Mouse (Mus musculus) stomach, embryonic 14.5 days (tissue): ENCODE data around the gene Insc. TPM values are rescaled to one million over a fixed set of nuclear protein-coding genes. Genes with fewer than 3 reads are reported as not detected.

Source experiments
- ATAC-seq: fragments of 200-750 bp; cut with Nextera tagmentation; 2 replicates; pipeline ENCODE4 v1.8.0; 2017; ENCODE audit warnings: low read depth, moderate TSS enrichment; ENCODE audit not compliant: insufficient number of reproducible peaks, insufficient read depth, low FRiP score
- H3K27ac ChIP-seq: fragments of 300-500 bp; sonication (generic); 2 replicates; pipeline ENCODE4 v1.5.1; 2014; ENCODE audit warnings: mild to moderate bottlenecking, low read length, moderate library complexity, mixed read lengths
- H3K27me3 ChIP-seq: fragments of 300-500 bp; sonication (generic); 2 replicates; pipeline ENCODE4 v1.6.1; 2014; ENCODE audit warnings: low read length, control low read depth, mixed read lengths; ENCODE audit not compliant: control insufficient read depth, insufficient read depth
- H3K36me3 ChIP-seq: fragments of 300-500 bp; sonication (generic); 2 replicates; pipeline ENCODE4 v1.6.1; 2014; ENCODE audit warnings: mild to moderate bottlenecking, control low read depth, low read length, moderate library complexity, mixed read lengths; ENCODE audit not compliant: control insufficient read depth, insufficient read depth
- H3K4me1 ChIP-seq: fragments of 300-500 bp; sonication (generic); 2 replicates; pipeline ENCODE4 v1.6.1; 2014; ENCODE audit warnings: low read length, control low read depth, mixed read lengths; ENCODE audit not compliant: control insufficient read depth, insufficient read depth
- H3K4me2 ChIP-seq: fragments of 300-500 bp; sonication (generic); replicated peaks from 2 replicates; pipeline ENCODE4 v1.6.1; 2014; ENCODE audit warnings: low read depth, low read length, control low read depth
- H3K4me3 ChIP-seq: fragments of 300-500 bp; sonication (generic); 2 replicates; pipeline ENCODE4 v1.5.1; 2014; ENCODE audit warnings: low read depth, low read length, control low read depth
- H3K9ac ChIP-seq: fragments of 300-500 bp; sonication (generic); replicated peaks from 2 replicates; pipeline ENCODE4 v1.6.1; 2014; ENCODE audit warnings: low read depth, mild to moderate bottlenecking, control low read depth, low read length, moderate library complexity, mixed read lengths
- H3K9me3 ChIP-seq: fragments of 300-500 bp; sonication (generic); 2 replicates; pipeline ENCODE4 v1.6.1; 2016; ENCODE audit warnings: low read depth, low read length, control low read depth; ENCODE audit not compliant: control insufficient read depth
- WGBS: fragments of 180-500 bp; shearing (Covaris S2); extraction: QIAGEN DNeasy Blood & Tissue Kit; methylation state at CpG from one replicate; pipeline ENCODE4 v1.1.7; 2014; 5-methylcytosine and 5-hydroxymethylcytosine counted together
- polyA plus RNA-seq: library from polyadenylated mRNA; unstranded; fragments of >200 nt; fragmentation: Nextera tagmentation; extraction: Ambion mirVana; gene quantifications from 2 replicates; pipeline ENCODE4 v1.2.1, GENCODE M21; 2014

Gene Insc
- polyA plus RNA-seq, 1 experiment from 2014 or later: 18.1 TPM

DNA sequence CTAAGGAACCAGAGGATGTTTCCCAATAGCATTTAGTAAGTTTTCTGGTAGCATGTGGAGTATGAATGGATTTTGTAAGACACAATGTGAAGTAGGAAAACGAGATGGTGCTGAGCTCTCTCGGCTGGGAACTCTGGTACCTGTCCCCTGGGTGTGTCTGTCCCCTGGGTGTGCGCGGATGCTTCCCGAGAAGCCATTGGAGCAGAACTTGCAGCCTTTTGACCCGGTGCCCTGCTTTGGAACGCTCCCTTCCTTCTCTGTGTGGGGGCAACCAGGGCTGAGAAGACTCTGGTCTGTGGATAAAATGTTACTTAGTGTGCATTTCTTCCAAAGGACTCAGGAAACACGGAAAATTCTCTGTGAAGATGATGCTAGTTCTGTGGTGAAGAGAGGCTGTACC lies 75.3 kb downstream of the Insc start:
- Histone ChIP-seq H3K27ac (no peak overlapping the region), H3K4me3 (no peak overlapping the region), H3K9me3 (no peaks in the 10 kb centered on the region), H3K4me2 (no peak overlapping the region), H3K27me3 (no peaks in the 10 kb centered on the region), H3K9ac (no peak overlapping the region), H3K4me1 (no peaks in the 10 kb centered on the region), H3K36me3 (no peaks in the 10 kb centered on the region)
- 75% methylated on average over 8 of the region's 8 CpGs for WGBS
- no peak for ATAC-seq

DNA sequence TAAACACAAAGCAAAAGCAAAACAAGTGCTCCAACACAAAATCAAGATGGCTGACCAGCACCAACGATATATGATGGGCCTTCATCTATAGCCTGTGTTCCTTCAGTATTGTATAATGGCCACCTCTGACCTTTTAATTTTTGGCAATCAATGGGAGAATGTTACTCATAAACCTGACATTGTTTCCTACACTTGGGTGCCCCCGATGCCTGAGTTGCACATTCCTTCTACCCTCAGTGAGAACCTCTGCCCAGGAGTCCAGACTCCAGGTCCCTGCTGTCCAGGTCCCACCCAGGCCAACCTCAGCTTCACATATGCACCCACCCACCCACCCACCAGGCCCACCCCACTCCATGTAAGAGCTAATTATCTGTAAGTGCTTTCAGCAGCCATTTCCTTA lies 79.2 kb downstream of the Insc start:
- no peak for ATAC-seq
- WGBS: 89% methylated on average over 2 of the region's 2 CpGs
- Histone ChIP-seq H3K9ac (no peak overlapping the region), H3K4me2 (no peak overlapping the region), H3K27ac (no peak overlapping the region), H3K27me3 (no peaks in the 10 kb centered on the region), H3K4me1 (no peaks in the 10 kb centered on the region), H3K4me3 (no peak overlapping the region), H3K36me3 (no peaks in the 10 kb centered on the region), H3K9me3 (no peaks in the 10 kb centered on the region)

DNA sequence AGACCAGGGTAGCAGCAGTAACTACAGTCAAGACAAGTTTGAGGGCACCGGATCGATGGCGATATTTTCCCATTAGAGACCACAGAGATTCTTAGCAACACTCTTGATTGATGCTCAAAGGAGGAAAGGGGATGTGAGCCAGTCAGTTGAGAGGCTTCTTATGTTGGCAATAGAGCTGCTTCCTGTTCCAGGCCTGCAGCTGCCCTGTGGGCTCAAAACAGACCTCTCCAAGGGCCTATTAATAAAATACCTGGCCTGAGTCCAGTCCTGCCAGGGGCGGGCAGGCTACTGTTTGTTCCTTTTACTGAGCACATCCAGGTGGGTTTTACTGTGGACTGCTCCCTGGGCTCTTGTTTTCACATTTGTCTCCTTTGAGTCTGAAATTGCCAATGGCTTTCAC lies 83.9 kb downstream of the Insc start:
- no peak for ATAC-seq
- H3K9ac ChIP-seq: no peak overlapping the region
- no peaks in the 10 kb centered on the region for H3K27me3 ChIP-seq
- H3K27ac ChIP-seq: no peak overlapping the region
- H3K4me3 ChIP-seq: no peak overlapping the region
- WGBS: 37% methylated on average over 4 of the region's 4 CpGs
- no peaks in the 10 kb centered on the region for H3K9me3 ChIP-seq
- H3K4me2 ChIP-seq: no peak overlapping the region
- no peaks in the 10 kb centered on the region for H3K36me3 ChIP-seq
- H3K4me1 ChIP-seq: no peaks in the 10 kb centered on the region

DNA sequence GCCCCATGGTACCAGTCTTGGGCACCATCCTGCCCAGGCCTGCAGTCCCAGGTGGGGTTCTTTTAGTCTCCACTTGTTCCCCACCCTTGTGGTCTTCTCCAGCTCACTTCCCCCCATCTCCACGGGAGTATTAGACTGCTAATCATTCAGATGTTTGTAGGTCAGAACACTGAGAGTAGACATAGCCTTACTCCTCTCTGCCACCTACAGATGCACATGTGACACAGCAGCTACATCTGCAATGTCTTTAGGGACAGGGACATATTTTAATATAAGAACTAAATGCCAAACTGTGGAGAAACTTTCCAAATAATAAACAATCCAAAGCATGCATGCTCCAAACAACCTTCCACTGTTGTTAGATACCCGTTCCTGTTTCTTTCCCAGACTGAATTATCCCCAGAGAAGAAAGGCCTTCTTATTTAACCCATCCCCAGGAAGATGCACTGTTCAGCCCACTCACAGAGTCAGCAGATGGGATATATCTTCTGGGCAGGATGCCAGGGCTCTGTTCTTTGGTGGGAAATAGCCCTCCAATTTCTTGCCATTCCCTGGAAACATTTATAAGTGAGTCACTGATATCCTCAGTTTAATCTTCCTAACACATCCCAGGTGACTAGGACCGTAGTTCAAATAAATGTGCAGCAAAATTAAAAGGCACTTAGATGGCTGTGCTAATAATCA lies 88.9 kb downstream of the Insc start:
- WGBS: 43% methylated on average over 3 of the region's 3 CpGs

DNA sequence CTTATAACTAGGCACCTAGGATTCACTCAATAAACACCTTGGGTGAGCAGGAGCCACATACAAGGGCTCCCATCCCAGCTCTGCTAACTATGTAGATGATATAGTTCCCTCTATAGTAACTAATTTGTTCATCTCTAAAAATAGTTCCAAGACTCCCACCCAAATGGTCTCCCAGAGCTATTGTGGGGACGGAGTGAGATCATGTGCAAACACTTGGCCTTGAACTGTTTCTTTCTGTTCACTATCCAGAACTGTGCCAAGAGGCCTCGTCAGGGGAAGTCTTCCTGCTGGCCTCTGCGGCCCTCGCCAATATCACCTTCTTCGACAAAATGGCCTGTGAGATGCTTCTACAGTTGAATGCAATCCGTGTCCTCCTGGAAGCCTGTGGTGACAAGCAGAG lies 91.0 kb downstream of the Insc start:
- 83% methylated on average over 6 of the region's 6 CpGs for WGBS
- ATAC-seq: no peak
- H3K36me3 ChIP-seq: no peaks in the 10 kb centered on the region
- no peak overlapping the region for H3K27ac ChIP-seq
- H3K9me3 ChIP-seq: no peaks in the 10 kb centered on the region
- no peak overlapping the region for H3K4me2 ChIP-seq
- H3K4me1 ChIP-seq: no peaks in the 10 kb centered on the region
- H3K27me3 ChIP-seq: no peaks in the 10 kb centered on the region
- no peak overlapping the region for H3K4me3 ChIP-seq
- no peak overlapping the region for H3K9ac ChIP-seq

More for the DNA sequence above, 88.9 kb downstream of the Insc start:
- Histone ChIP-seq H3K27me3 (no peaks in the 10 kb centered on the region), H3K4me3 (no peak overlapping the region), H3K36me3 (no peaks in the 10 kb centered on the region), H3K4me2 (no peak overlapping the region), H3K9ac (no peak overlapping the region), H3K4me1 (no peaks in the 10 kb centered on the region), H3K27ac (no peak overlapping the region), H3K9me3 (no peaks in the 10 kb centered on the region)
- ATAC-seq: no peak

DNA sequence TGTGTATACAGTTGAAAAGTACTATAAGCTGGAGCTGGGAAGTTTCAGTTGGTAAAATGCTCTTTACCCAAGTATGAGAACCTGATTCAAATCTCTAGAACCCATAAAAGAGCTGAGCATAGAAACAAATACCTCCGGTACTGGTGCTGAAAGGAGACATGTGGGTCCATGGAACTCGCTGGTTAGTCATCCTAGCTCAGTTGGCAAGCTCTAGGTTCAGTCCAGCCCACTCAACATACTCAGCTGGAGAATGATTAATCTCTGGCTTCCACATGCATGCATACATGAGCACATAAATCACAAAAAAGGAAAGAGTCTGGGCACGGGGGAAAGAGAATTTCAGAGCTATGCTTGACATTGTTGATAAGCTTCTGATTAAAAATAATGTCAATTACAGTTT lies 93.8 kb downstream of the Insc start:
- Histone ChIP-seq H3K27ac (no peak overlapping the region), H3K4me2 (no peak overlapping the region), H3K4me1 (0 out of 2 replicates have a peak, but pooled peaks cover 4% of the 10 kb centered on the region), H3K27me3 (no peaks in the 10 kb centered on the region), H3K36me3 (no peaks in the 10 kb centered on the region), H3K4me3 (no peak overlapping the region), H3K9ac (no peak overlapping the region), H3K9me3 (no peaks in the 10 kb centered on the region)
- 60% methylated on average over 3 of the region's 3 CpGs for WGBS
- ATAC-seq: no peak

DNA sequence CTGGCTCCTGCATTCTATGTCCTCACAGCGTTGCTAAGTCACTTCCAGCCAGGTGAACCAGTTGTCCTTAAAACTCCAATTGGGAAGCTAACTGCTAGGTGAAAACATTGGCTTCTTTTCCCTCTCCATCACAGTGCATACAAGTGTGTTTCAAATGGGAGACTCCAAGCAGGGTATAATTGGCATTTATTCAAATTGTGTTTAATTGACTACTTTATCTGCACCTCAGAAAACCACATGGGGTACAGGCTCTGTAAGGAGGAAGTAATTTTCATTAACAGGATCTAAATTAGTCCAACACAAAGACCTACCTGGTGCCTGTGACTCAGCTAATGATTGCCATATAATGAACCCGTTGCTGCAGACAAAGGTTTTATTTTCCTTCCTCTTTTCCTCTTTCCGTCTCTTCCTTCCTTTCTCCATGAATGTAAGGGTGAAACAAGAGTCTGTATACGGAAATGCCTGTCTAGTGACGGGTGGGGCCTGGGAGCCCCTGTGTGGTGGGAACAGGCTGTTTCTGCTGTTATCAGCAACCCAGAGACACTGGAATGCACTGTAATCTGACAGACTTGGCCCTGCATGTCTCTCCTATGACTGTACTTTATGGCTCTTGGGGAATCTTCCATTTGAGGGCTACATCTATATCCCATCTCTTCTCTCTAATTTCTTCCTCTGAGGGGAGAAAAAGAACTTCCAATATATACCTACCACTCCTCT lies 96.7 kb downstream of the Insc start:
- no peak overlapping the region for H3K9ac ChIP-seq
- no peaks in the 10 kb centered on the region for H3K27me3 ChIP-seq
- no peak overlapping the region for H3K4me2 ChIP-seq
- H3K9me3 ChIP-seq: no peaks in the 10 kb centered on the region
- no peak for ATAC-seq
- no peak overlapping the region for H3K27ac ChIP-seq
- whole genome bisulfite sequencing: 64% methylated on average over 5 of the region's 5 CpGs
- no peaks in the 10 kb centered on the region for H3K36me3 ChIP-seq
- H3K4me3 ChIP-seq: no peak overlapping the region
- H3K4me1 ChIP-seq: 0 out of 2 replicates have a peak, but pooled peaks cover 4% of the 10 kb centered on the region

DNA sequence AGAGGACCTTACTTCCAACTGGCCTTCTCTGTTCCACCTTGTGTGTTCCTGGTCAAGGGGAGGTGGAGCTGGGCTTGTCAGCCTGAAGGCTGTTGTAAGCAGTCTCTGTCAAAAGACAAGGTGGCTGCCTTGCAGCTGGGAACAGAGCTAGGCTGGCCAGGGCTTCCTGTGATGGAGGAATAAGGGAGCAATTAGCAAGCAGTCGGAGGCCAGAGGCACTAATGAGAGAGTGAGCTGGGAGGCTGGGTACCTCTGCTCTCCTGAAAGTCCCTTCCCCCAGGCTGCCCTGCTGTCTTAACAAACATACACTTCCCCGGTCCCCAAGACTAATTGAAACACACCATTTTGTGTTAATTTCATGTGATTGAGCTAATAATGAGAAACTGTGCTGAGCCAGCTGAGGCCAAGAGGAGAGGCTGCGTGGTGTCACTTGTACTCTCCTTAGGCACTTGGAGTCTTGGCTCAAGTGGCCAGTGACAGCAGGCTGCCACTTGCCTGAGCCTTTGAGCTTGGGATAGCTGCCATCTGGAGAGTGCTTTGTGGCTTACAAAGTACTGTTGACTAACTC lies 99.2 kb downstream of the Insc start:
- no peak overlapping the region for H3K27ac ChIP-seq
- H3K36me3 ChIP-seq: no peaks in the 10 kb centered on the region
- H3K27me3 ChIP-seq: no peaks in the 10 kb centered on the region
- ATAC-seq: no peak
- H3K9ac ChIP-seq: no peak overlapping the region
- no peaks in the 10 kb centered on the region for H3K9me3 ChIP-seq
- H3K4me3 ChIP-seq: no peak overlapping the region
- WGBS: 46% methylated on average over 3 of the region's 3 CpGs
- no peak overlapping the region for H3K4me2 ChIP-seq
- H3K4me1 ChIP-seq: 0 out of 2 replicates have a peak, but pooled peaks cover 4% of the 10 kb centered on the region
